Mouse (Mus musculus): Measurements from ENCODE around the gene Rpl19. TPM values are rescaled to one million over a fixed set of nuclear protein-coding genes. Genes with fewer than 3 reads are reported as not detected.

The Rpl19 gene
- polyA plus RNA-seq, 1 experiment from 2014 or later, result 970 TPM

- ATAC-seq (ENCODE audit: low FRiP score), result peak; percentile 41
- peak overlapping the region; percentile 53; the same call in 1 of the 2 replicates for H3K27ac ChIP-seq (ENCODE audit: low read depth, low read length)
- no peak overlapping the region for H3K4me2 ChIP-seq (replicated peaks; ENCODE audit: low read depth, low read length)
- H3K4me3 ChIP-seq (ENCODE audit: low read depth, low read length), result no peak overlapping the region
- H3K36me3 ChIP-seq (ENCODE audit: control insufficient read depth, insufficient read depth, low read length), result 0 out of 2 replicates have a peak, but pooled peaks cover 7% of the 10 kb centered on the region
- peaks cover 7% of the 10 kb centered on the region for H3K4me1 ChIP-seq (replicated peaks; ENCODE audit: control insufficient read depth, insufficient read depth, low read length)
- H3K27me3 ChIP-seq (ENCODE audit: control insufficient read depth, insufficient read depth, low read length), result peaks cover 6% of the 10 kb centered on the region; the same call in 1 of the 2 replicates
- no peak overlapping the region for H3K9ac ChIP-seq (ENCODE audit: low read depth, low read length)
- DNase-seq (ENCODE audit: low spot score), result peak; percentile 66
- H3K9me3 ChIP-seq (ENCODE audit: control insufficient read depth, low read length), result no peaks in the 10 kb centered on the region
- 26% methylated on average over 4 of the region's 4 CpGs for WGBS
Observed at GRCm38 (mm10) chr11:98034840-98035239, 8.3 kb downstream of the Rpl19 start.

GRCm38 (mm10) chr11:98035977-98036377 lies 9.5 kb downstream of the Rpl19 start:
- Histone ChIP-seq H3K4me1 (replicated peaks; ENCODE audit: control insufficient read depth, insufficient read depth, low read length) (peaks cover 7% of the 10 kb centered on the region), H3K4me2 (replicated peaks; ENCODE audit: low read depth, low read length) (peak overlapping the region; percentile 74), H3K9me3 (ENCODE audit: control insufficient read depth, low read length) (no peaks in the 10 kb centered on the region), H3K27me3 (ENCODE audit: control insufficient read depth, insufficient read depth, low read length) (peaks cover 6% of the 10 kb centered on the region; the same call in 1 of the 2 replicates), H3K4me3 (ENCODE audit: low read depth, low read length) (peak overlapping the region; percentile 34), H3K9ac (ENCODE audit: low read depth, low read length) (peak overlapping the region; percentile 44; the same call in 1 of the 2 replicates), H3K36me3 (ENCODE audit: control insufficient read depth, insufficient read depth, low read length) (0 out of 2 replicates have a peak, but pooled peaks cover 1% of the 10 kb centered on the region), H3K27ac (ENCODE audit: low read depth, low read length) (0 out of 2 replicates have a peak overlapping the region, but pooled peaks have one; percentile 25)
- peak; percentile 56 for ATAC-seq (ENCODE audit: low FRiP score)
- DNase-seq (ENCODE audit: low spot score), result peak; percentile 77
- under 1% methylated on average over 26 of the region's 27 CpGs for WGBS

- no peak overlapping the region for H3K9ac ChIP-seq (ENCODE audit: low read depth, low read length)
- H3K4me2 ChIP-seq (replicated peaks; ENCODE audit: low read depth, low read length), result no peak overlapping the region
- no peak overlapping the region for H3K4me3 ChIP-seq (ENCODE audit: low read depth, low read length)
- WGBS, result 65% methylated on average over 14 of the region's 14 CpGs
- H3K27ac ChIP-seq (ENCODE audit: low read depth, low read length), result no peak overlapping the region
- H3K9me3 ChIP-seq (ENCODE audit: control insufficient read depth, low read length), result no peaks in the 10 kb centered on the region
- H3K36me3 ChIP-seq (ENCODE audit: control insufficient read depth, insufficient read depth, low read length), result no peaks in the 10 kb centered on the region
- no peak for ATAC-seq (ENCODE audit: low FRiP score)
- H3K4me1 ChIP-seq (replicated peaks; ENCODE audit: control insufficient read depth, insufficient read depth, low read length), result peaks cover 7% of the 10 kb centered on the region
- peaks cover 6% of the 10 kb centered on the region; the same call in 1 of the 2 replicates for H3K27me3 ChIP-seq (ENCODE audit: control insufficient read depth, insufficient read depth, low read length)
- no peak for DNase-seq (ENCODE audit: low spot score)
Observed at GRCm38 (mm10) chr11:98037871-98038270, 11.4 kb downstream of the Rpl19 start.

GRCm38 (mm10) chr11:98040975-98041374 lies 14.5 kb downstream of the Rpl19 start:
- Histone ChIP-seq H3K9me3 (ENCODE audit: control insufficient read depth, low read length) (no peaks in the 10 kb centered on the region), H3K36me3 (ENCODE audit: control insufficient read depth, insufficient read depth, low read length) (no peaks in the 10 kb centered on the region), H3K27me3 (ENCODE audit: control insufficient read depth, insufficient read depth, low read length) (peaks cover 6% of the 10 kb centered on the region; the same call in 1 of the 2 replicates), H3K4me2 (replicated peaks; ENCODE audit: low read depth, low read length) (no peak overlapping the region), H3K9ac (ENCODE audit: low read depth, low read length) (no peak overlapping the region), H3K4me1 (replicated peaks; ENCODE audit: control insufficient read depth, insufficient read depth, low read length) (peaks cover 6% of the 10 kb centered on the region), H3K4me3 (ENCODE audit: low read depth, low read length) (no peak overlapping the region), H3K27ac (ENCODE audit: low read depth, low read length) (no peak overlapping the region)
- no peak for ATAC-seq (ENCODE audit: low FRiP score)
- 63% methylated on average over 8 of the region's 8 CpGs for WGBS
- DNase-seq (ENCODE audit: low spot score), result no peak

GRCm38 (mm10) chr11:98042741-98043140 lies 16.2 kb downstream of the Rpl19 start:
- 87% methylated on average over 6 of the region's 6 CpGs for WGBS
- Histone ChIP-seq H3K4me3 (ENCODE audit: low read depth, low read length) (no peak overlapping the region), H3K27ac (ENCODE audit: low read depth, low read length) (no peak overlapping the region)

GRCm38 (mm10) chr11:98044074-98044473 lies 17.6 kb downstream of the Rpl19 start:
- Histone ChIP-seq H3K27me3 (ENCODE audit: control insufficient read depth, insufficient read depth, low read length) (no peaks in the 10 kb centered on the region; the same call in 1 of the 2 replicates), H3K27ac (ENCODE audit: low read depth, low read length) (no peak overlapping the region), H3K9ac (ENCODE audit: low read depth, low read length) (no peak overlapping the region), H3K4me1 (replicated peaks; ENCODE audit: control insufficient read depth, insufficient read depth, low read length) (no peaks in the 10 kb centered on the region), H3K4me2 (replicated peaks; ENCODE audit: low read depth, low read length) (no peak overlapping the region), H3K36me3 (ENCODE audit: control insufficient read depth, insufficient read depth, low read length) (no peaks in the 10 kb centered on the region), H3K4me3 (ENCODE audit: low read depth, low read length) (no peak overlapping the region), H3K9me3 (ENCODE audit: control insufficient read depth, low read length) (no peaks in the 10 kb centered on the region)
- WGBS, result 68% methylated on average over 5 of the region's 5 CpGs
- ATAC-seq (ENCODE audit: low FRiP score) (no peak), DNase-seq (ENCODE audit: low spot score) (no peak)

More at GRCm38 (mm10) chr11:98042741-98043140, 16.2 kb downstream of the Rpl19 start:
- DNase-seq (ENCODE audit: low spot score), result no peak
- Histone ChIP-seq H3K4me2 (replicated peaks; ENCODE audit: low read depth, low read length) (no peak overlapping the region), H3K9ac (ENCODE audit: low read depth, low read length) (no peak overlapping the region), H3K9me3 (ENCODE audit: control insufficient read depth, low read length) (no peaks in the 10 kb centered on the region), H3K4me1 (replicated peaks; ENCODE audit: control insufficient read depth, insufficient read depth, low read length) (no peaks in the 10 kb centered on the region), H3K27me3 (ENCODE audit: control insufficient read depth, insufficient read depth, low read length) (no peaks in the 10 kb centered on the region; the same call in 1 of the 2 replicates), H3K36me3 (ENCODE audit: control insufficient read depth, insufficient read depth, low read length) (no peaks in the 10 kb centered on the region)
- ATAC-seq (ENCODE audit: low FRiP score), result no peak

GRCm38 (mm10) chr11:98045596-98045995 lies 19.1 kb downstream of the Rpl19 start:
- no peak overlapping the region for H3K9ac ChIP-seq (ENCODE audit: low read depth, low read length)
- H3K27ac ChIP-seq (ENCODE audit: low read depth, low read length), result no peak overlapping the region
- no peaks in the 10 kb centered on the region for H3K9me3 ChIP-seq (ENCODE audit: control insufficient read depth, low read length)
- ATAC-seq (ENCODE audit: low FRiP score), result no peak
- no peaks in the 10 kb centered on the region for H3K4me1 ChIP-seq (replicated peaks; ENCODE audit: control insufficient read depth, insufficient read depth, low read length)
- H3K4me2 ChIP-seq (replicated peaks; ENCODE audit: low read depth, low read length), result no peak overlapping the region
- H3K27me3 ChIP-seq (ENCODE audit: control insufficient read depth, insufficient read depth, low read length), result peaks cover 2% of the 10 kb centered on the region
- H3K36me3 ChIP-seq (ENCODE audit: control insufficient read depth, insufficient read depth, low read length), result no peaks in the 10 kb centered on the region
- H3K4me3 ChIP-seq (ENCODE audit: low read depth, low read length), result no peak overlapping the region
- 60% methylated on average over 4 of the region's 4 CpGs for WGBS
- no peak for DNase-seq (ENCODE audit: low spot score)

- ATAC-seq (ENCODE audit: low FRiP score) (no peak), DNase-seq (ENCODE audit: low spot score) (no peak)
- Histone ChIP-seq H3K36me3 (ENCODE audit: control insufficient read depth, insufficient read depth, low read length) (no peaks in the 10 kb centered on the region), H3K9ac (ENCODE audit: low read depth, low read length) (no peak overlapping the region), H3K4me1 (replicated peaks; ENCODE audit: control insufficient read depth, insufficient read depth, low read length) (no peaks in the 10 kb centered on the region), H3K27ac (ENCODE audit: low read depth, low read length) (no peak overlapping the region), H3K4me2 (replicated peaks; ENCODE audit: low read depth, low read length) (no peak overlapping the region), H3K4me3 (ENCODE audit: low read depth, low read length) (no peak overlapping the region), H3K27me3 (ENCODE audit: control insufficient read depth, insufficient read depth, low read length) (peaks cover 11% of the 10 kb centered on the region), H3K9me3 (ENCODE audit: control insufficient read depth, low read length) (no peaks in the 10 kb centered on the region)
- WGBS, result 56% methylated on average over 1 of the region's 1 CpGs
Observed at GRCm38 (mm10) chr11:98046466-98046865, 20.0 kb downstream of the Rpl19 start.

- WGBS, result 82% methylated on average over 4 of the region's 4 CpGs
- ATAC-seq (ENCODE audit: low FRiP score), result no peak
Observed at GRCm38 (mm10) chr11:98047745-98048144, 21.2 kb downstream of the Rpl19 start.

More at GRCm38 (mm10) chr11:98047745-98048144, 21.2 kb downstream of the Rpl19 start:
- Histone ChIP-seq H3K9ac (ENCODE audit: low read depth, low read length) (no peak overlapping the region), H3K4me3 (ENCODE audit: low read depth, low read length) (no peak overlapping the region), H3K9me3 (ENCODE audit: control insufficient read depth, low read length) (no peaks in the 10 kb centered on the region), H3K4me1 (replicated peaks; ENCODE audit: control insufficient read depth, insufficient read depth, low read length) (peaks cover 7% of the 10 kb centered on the region; the same call in 1 of the 2 replicates), H3K27ac (ENCODE audit: low read depth, low read length) (no peak overlapping the region), H3K36me3 (ENCODE audit: control insufficient read depth, insufficient read depth, low read length) (no peaks in the 10 kb centered on the region), H3K4me2 (replicated peaks; ENCODE audit: low read depth, low read length) (no peak overlapping the region), H3K27me3 (ENCODE audit: control insufficient read depth, insufficient read depth, low read length) (peaks cover 24% of the 10 kb centered on the region)
- no peak for DNase-seq (ENCODE audit: low spot score)
